In the genomic region with DNA sequence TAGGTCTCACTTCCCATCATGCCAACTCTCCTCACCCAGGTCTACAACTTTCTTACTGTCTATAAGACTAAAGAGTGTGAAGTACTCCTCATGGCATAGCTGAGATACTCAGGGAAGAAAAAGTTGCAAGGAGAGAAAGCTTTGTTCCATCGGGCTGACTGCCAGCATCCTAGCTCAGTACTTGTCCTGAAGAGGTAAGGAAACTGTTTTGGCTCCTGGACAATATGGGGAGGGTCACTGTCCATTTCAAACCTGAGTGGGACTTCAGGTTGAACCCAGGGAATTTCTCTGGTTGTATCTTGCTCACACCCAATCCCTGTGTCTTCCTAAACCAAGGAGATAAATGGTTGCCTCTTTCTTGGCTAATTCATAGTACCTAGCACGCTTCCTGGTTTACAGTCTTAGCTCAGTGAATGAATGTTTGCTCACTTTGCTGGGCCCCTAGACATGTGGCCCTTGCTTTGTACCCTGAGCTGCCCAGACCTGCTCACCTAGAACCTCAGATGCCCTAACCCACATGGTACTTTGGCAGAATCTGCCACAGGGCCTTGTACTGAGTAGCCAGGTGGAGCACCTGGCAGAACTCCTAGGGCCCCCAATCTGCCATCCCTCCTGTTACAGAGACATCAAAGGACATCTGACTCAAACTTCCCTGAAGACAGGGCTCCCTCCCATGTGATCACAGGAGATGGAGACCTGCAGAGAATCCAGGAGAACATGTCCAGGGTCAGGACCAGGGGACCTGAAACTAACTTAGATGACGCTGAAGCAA, we compare ENCODE assay signal across 10 mouse cellular contexts. TPM values are rescaled to one million over a fixed set of nuclear protein-coding genes. Genes with fewer than 3 reads are reported as not detected.
"Had no signal": no experiment of that assay in that cellular context is flagged by ENCODE, and none has a peak within 500 bp of the region (broad histone marks: within the 10 kb centered on the region; RNA-seq: fewer than 3 reads in every experiment).

No protein-coding gene starts in this region.

- H3K9me3 ChIP-seq: limb, embryonic 15.5 days; liver, embryonic 13.5 days; midbrain, embryonic 10.5 days; neural tube, embryonic 15.5 days had no signal

- H3K4me2 ChIP-seq: limb, embryonic 15.5 days; liver, embryonic 13.5 days; neural tube, embryonic 15.5 days had no signal

- DNase-seq: liver, embryonic 13.5 days; liver, postnatal 0 days; midbrain, embryonic 14.5 days; thymus, adult 18-20 months; thymus, postnatal 14 days had no signal

- H3K27me3 ChIP-seq: limb, embryonic 15.5 days; neural tube, embryonic 15.5 days had no signal

- H3K4me3 ChIP-seq: left cerebral cortex, adult 2 months; limb, embryonic 15.5 days; liver, embryonic 13.5 days; midbrain, embryonic 10.5 days; myocyte; neural tube, embryonic 15.5 days had no signal

- H3K36me3 ChIP-seq: limb, embryonic 15.5 days; liver, embryonic 13.5 days; midbrain, embryonic 10.5 days; neural tube, embryonic 15.5 days had no signal

- H3K9ac ChIP-seq: limb, embryonic 15.5 days; liver, embryonic 13.5 days; liver, postnatal 0 days; neural tube, embryonic 15.5 days had no signal

- H3K27ac ChIP-seq: left cerebral cortex, adult 2 months; limb, embryonic 15.5 days; midbrain, embryonic 10.5 days; neural tube, embryonic 15.5 days had no signal

RNA-seq across cellular contexts. Expression of a gene that starts 16.1 kb away (rescaled TPM):
- polyA plus RNA-seq: liver, embryonic 13.5 days; liver, postnatal 0 days; midbrain, embryonic 14.5 days; myocyte had no signal
